Mouse (Mus musculus): ENCODE measurements around the gene Prr23a3.

The Prr23a3 gene

DNA sequence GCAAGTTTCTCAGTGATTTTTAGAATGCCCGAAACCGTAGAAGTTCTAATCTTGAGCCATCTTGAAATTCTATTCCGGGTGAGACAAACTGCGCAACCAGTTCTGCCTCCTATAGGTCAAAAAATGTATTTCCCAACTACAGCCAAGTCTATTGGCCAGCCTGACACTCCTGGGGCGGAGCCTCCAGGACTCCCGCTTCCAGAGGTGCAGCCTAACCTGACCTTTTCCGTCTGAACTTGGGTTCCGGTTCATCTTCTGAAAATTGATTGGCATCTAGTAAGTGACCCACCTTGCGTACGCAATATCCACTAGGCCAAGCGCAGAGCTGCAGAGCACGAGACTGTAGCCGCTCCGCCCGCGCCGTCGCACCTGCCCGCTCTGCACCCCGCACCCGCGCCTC is at the start of gene Prr23a3:
Gene Prr23a3 (plus strand): TSS at position 197 of the 400 bp plus-strand sequence.
- no peaks in the 10 kb centered on the region for H3K27me3 ChIP-seq (ENCODE audit: control insufficient read depth, insufficient read depth, low read length, poor library complexity, severe bottlenecking)
- no peak for DNase-seq (ENCODE audit: low read depth, low spot score)
- no peaks in the 10 kb centered on the region for H3K36me3 ChIP-seq (ENCODE audit: control insufficient read depth, insufficient read depth, low read length, poor library complexity, severe bottlenecking)

DNA sequence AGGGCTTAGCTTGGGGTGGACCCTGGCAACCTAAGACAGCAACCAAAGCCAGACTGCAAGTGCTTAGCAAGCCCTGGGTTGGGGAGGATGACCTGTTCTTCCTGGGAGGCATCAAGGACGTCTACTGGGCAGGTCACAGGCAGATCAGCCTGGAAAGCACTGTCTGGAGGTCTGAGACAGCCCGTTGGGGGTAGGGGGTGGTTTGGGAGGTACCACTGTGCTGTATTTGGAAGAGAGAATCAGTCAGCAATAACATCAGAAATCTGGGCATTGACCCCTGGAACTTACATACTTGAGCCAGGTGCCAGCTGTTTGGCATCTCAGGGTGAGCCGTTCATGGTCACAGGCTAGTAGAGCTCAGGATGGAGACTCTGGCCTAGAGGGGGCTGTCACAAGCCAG is 48.5 kb upstream of the Prr23a3 start:
- DNase-seq (ENCODE audit: low read depth, low spot score): no peak
- Histone ChIP-seq H3K27me3 (ENCODE audit: control insufficient read depth, insufficient read depth, low read length, poor library complexity, severe bottlenecking) (no peaks in the 10 kb centered on the region), H3K36me3 (ENCODE audit: control insufficient read depth, insufficient read depth, low read length, poor library complexity, severe bottlenecking) (no peaks in the 10 kb centered on the region)

DNA sequence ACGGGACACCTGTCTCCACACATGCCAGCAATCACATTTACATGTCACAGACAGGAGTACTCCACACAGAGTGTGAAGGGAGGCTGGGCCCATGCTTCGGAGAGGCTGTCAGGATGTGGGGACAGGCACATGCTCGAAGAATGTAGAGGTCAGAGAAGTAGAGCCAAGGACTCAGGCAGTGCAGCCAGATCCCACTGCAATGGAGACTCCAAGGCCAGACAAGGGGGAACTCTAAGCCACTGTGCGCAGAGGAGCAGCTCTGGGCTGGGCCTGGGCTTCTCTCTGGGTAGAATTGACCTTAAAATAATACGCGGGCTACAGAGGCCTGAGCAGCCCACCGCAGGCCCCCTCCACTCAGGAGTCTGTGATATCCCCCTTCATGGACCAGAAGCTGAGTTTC is 47.0 kb upstream of the Prr23a3 start:
- Histone ChIP-seq H3K36me3 (ENCODE audit: control insufficient read depth, insufficient read depth, low read length, poor library complexity, severe bottlenecking) (no peaks in the 10 kb centered on the region), H3K27me3 (ENCODE audit: control insufficient read depth, insufficient read depth, low read length, poor library complexity, severe bottlenecking) (no peaks in the 10 kb centered on the region)
- DNase-seq (ENCODE audit: low read depth, low spot score): no peak

DNA sequence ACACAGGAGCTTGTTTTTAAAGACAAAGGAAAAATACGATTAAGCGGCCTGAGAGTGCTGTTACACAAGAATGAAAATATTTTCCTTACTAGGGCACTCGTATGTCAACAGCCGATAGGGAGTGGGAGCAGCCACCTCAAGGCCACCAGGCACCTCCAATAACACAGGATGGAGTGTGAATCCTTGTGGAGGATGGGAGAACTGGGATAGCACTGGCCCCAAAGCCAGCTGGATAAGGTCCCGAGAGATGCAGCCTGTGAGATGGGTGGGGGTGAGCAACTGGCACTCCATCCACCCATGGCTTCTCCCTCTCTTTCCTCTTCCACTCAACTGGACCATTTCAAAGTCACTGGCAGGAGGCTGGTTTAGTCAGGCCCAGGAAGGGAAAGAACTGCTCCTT is 45.6 kb upstream of the Prr23a3 start:
- no peak for DNase-seq (ENCODE audit: low read depth, low spot score)
- Histone ChIP-seq H3K36me3 (ENCODE audit: control insufficient read depth, insufficient read depth, low read length, poor library complexity, severe bottlenecking) (no peaks in the 10 kb centered on the region), H3K27me3 (ENCODE audit: control insufficient read depth, insufficient read depth, low read length, poor library complexity, severe bottlenecking) (no peaks in the 10 kb centered on the region)

DNA sequence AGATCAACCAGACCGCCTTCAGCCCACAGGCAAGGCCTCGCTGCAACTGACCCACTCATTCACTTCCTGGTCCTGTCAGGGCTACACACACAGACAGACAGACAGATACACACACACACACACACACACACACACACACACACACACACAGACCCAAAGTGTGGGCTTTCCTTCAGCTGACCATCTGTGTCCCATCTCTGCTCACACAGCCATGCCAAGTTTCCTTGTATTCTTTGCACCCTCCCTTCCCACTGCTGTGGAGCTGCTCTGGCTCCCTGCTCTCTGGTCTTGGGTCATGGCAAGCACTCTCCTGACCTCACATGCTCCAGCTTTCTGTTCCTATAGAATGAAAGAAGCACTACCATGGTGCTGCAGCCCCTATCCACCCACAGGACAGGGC is 45.1 kb upstream of the Prr23a3 start:
- DNase-seq (ENCODE audit: low read depth, low spot score): no peak
- no peaks in the 10 kb centered on the region for H3K36me3 ChIP-seq (ENCODE audit: control insufficient read depth, insufficient read depth, low read length, poor library complexity, severe bottlenecking)

DNA sequence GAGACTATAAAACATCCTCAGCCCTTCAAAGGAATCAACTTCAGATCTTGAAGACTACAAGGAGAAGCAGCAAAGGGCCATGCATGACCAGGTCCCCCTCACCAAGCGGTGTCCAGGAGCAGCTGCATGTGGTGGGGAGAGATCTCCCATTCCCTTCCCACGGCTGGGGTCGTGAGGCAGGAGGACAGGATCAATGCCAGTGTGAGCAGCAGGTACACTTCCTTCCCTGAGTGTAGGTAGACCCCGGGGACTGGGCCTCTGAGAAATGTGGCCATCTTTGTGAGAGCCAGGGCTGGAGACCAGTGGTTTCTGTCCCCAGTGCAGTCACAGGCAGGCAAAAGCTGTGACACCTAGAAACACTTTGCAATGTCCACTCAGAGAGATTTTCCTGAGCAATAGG is 44.1 kb upstream of the Prr23a3 start:
- Histone ChIP-seq H3K27me3 (ENCODE audit: control insufficient read depth, insufficient read depth, low read length, poor library complexity, severe bottlenecking) (no peaks in the 10 kb centered on the region), H3K36me3 (ENCODE audit: control insufficient read depth, insufficient read depth, low read length, poor library complexity, severe bottlenecking) (no peaks in the 10 kb centered on the region)
- no peak for DNase-seq (ENCODE audit: low read depth, low spot score)

More for the DNA sequence above, 45.1 kb upstream of the Prr23a3 start:
- H3K27me3 ChIP-seq (ENCODE audit: control insufficient read depth, insufficient read depth, low read length, poor library complexity, severe bottlenecking): no peaks in the 10 kb centered on the region

DNA sequence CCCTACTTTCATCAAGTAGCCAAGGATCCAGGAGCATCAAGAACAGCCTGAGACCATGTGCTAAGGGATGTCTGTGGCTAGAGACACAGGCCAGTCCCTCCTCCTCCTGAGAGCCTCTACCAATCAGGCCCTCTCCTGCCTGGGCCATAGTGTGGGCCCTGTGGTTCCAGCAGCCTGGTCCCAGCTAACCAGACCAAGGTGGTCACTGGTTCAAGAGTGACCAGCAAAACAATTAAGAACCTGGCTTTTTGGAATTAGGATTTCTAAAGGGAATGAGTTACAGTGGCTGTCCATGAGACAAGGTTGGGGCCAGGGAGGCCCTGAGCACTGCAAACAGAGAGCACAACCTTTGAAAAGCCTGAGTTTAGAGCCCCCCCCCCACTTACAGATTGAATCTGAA is 43.5 kb upstream of the Prr23a3 start:
- H3K27me3 ChIP-seq (ENCODE audit: control insufficient read depth, insufficient read depth, low read length, poor library complexity, severe bottlenecking): no peaks in the 10 kb centered on the region
- DNase-seq (ENCODE audit: low read depth, low spot score): no peak
- no peaks in the 10 kb centered on the region for H3K36me3 ChIP-seq (ENCODE audit: control insufficient read depth, insufficient read depth, low read length, poor library complexity, severe bottlenecking)

DNA sequence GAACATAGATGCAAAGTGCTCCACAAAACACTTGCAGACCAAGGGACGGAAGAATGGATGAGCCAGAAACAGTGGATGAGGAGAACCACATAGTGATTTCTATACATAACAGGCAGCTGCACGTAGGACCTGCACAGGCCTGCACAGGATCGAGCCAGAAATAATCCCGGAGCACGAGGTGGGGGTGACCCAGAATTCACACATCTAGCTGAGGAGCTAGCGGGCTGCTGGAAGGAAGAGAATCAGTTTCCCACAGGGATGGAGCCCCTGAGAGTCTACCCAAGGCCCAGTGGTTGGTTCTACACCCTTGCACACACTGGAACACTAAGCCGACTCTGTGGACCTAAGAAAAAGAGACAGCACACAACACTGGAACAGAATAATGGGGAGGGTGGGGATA is 40.8 kb upstream of the Prr23a3 start:
- DNase-seq (ENCODE audit: low read depth, low spot score): no peak
- Histone ChIP-seq H3K36me3 (ENCODE audit: control insufficient read depth, insufficient read depth, low read length, poor library complexity, severe bottlenecking) (no peaks in the 10 kb centered on the region), H3K27me3 (ENCODE audit: control insufficient read depth, insufficient read depth, low read length, poor library complexity, severe bottlenecking) (no peaks in the 10 kb centered on the region)

DNA sequence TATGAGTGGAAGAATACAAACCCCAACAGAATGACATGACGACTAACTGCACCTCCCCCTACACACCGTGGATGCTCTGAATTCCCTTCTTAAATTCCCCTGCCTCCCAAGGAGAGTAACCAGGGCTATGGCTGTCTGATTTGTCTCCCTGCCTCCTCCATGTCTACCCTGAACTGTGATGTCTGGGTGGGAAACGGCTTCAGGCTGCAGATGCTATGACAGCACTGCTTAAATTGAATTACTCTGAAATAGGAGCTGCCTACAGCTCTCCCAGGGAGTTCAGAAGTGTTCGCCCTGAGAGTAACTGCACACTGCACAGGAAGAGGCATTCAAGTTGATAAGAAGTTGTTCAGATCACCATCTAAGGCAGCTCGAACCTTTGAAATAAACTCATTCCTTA is 35.1 kb upstream of the Prr23a3 start:
- no peaks in the 10 kb centered on the region for H3K36me3 ChIP-seq (ENCODE audit: control insufficient read depth, insufficient read depth, low read length, poor library complexity, severe bottlenecking)
- no peak for DNase-seq (ENCODE audit: low read depth, low spot score)
- H3K27me3 ChIP-seq (ENCODE audit: control insufficient read depth, insufficient read depth, low read length, poor library complexity, severe bottlenecking): no peaks in the 10 kb centered on the region

DNA sequence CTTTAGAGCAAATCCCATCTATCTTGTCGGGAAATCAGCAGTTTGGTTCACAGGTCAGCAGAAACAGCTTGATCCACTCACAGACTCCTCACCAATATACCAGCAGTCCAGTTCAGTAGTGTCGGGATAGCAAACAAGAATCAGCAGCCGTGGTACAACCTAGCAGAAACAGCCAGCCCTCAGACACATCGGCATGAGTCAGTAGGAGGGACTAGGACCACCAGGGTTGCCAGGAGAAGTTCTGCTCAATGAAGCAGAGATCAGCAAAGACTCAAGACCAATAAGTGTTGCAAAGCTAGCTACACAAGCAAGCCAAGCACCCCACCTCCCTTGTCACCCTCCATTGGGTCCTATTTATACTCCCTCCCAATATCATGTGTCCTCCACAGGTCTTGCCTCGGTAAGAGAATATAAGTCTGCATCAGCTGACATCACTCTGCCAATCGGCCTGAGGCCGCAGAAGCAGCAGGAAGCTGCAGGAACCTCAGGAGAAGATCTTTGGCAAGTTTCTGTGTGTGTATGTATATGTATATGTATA is 27.0 kb upstream of the Prr23a3 start:
- Histone ChIP-seq H3K36me3 (ENCODE audit: control insufficient read depth, insufficient read depth, low read length, poor library complexity, severe bottlenecking) (no peaks in the 10 kb centered on the region), H3K27me3 (ENCODE audit: control insufficient read depth, insufficient read depth, low read length, poor library complexity, severe bottlenecking) (no peaks in the 10 kb centered on the region)
- no peak for DNase-seq (ENCODE audit: low read depth, low spot score)

DNA sequence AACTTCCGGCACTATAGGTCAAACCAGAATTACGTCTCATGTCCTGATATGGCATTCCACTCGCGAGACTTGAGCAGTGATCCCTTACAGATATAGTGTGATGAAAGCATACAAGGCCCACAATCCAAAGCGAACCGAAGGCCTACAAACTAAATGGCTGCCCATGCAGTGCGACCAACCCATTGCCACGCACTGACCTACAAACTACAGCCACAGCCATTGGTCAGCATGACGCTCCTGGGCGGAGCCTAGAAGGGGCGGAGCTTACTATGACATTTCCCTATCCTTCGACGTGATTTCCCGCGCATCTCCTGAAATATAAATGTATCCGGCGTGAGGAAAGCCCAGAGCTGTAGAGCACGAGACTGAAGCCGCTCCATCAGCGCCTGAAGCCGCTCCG is 22.4 kb upstream of the Prr23a3 start, which contains the start of gene Prr23a1:
Gene Prr23a1 (plus strand): TSS at position 387 of the 400 bp plus-strand sequence.
- DNase-seq (ENCODE audit: low read depth, low spot score): no peak
- Histone ChIP-seq H3K27me3 (ENCODE audit: control insufficient read depth, insufficient read depth, low read length, poor library complexity, severe bottlenecking) (no peaks in the 10 kb centered on the region), H3K36me3 (ENCODE audit: control insufficient read depth, insufficient read depth, low read length, poor library complexity, severe bottlenecking) (no peaks in the 10 kb centered on the region)

DNA sequence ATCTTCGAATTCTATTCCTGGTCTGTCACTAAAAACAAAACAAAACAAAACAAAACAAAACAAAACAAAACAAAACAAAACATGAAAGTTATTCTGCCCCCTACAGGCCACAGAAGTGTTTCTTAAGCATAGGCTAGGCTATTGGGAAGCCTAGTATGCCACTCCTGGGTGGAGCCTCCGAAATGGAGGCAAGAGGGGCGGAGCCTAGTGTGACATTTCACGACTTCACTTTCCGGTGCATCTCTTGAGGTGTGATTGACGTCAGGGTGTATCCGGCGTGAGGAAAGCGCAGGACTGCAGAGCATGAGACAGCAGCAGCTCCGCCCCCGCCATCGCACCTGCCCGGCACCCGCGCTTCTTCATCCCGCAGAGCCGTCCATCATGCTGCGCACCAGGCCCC is 8.4 kb upstream of the Prr23a3 start, which contains the start of gene Prr23a2:
Gene Prr23a2 (plus strand): TSS at position 285 of the 400 bp plus-strand sequence.
- no peaks in the 10 kb centered on the region for H3K36me3 ChIP-seq (ENCODE audit: control insufficient read depth, insufficient read depth, low read length, poor library complexity, severe bottlenecking)
- no peak for DNase-seq (ENCODE audit: low read depth, low spot score)
- no peaks in the 10 kb centered on the region for H3K27me3 ChIP-seq (ENCODE audit: control insufficient read depth, insufficient read depth, low read length, poor library complexity, severe bottlenecking)

DNA sequence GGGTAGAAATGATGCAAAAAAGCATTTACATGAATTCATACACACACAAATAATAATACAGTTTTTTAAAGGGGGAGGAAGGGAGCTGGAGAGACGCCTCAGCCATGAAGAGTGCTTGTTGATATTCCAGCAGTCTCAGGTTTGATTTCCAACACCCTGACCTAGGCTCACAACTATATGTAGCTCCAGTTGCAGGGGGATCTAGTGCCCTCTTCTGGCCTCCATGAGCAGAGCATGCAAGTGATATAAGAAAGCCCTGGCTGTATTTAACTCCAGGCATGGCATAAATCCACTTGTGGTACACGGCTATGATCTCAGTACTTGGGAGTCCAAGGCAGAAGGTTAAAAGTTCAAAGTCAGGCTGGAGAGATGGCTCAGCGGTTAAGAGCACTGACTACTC is 1.1 kb upstream of the Prr23a3 start:
- DNase-seq (ENCODE audit: low read depth, low spot score): no peak
- H3K27me3 ChIP-seq (ENCODE audit: control insufficient read depth, insufficient read depth, low read length, poor library complexity, severe bottlenecking): no peaks in the 10 kb centered on the region

DNA sequence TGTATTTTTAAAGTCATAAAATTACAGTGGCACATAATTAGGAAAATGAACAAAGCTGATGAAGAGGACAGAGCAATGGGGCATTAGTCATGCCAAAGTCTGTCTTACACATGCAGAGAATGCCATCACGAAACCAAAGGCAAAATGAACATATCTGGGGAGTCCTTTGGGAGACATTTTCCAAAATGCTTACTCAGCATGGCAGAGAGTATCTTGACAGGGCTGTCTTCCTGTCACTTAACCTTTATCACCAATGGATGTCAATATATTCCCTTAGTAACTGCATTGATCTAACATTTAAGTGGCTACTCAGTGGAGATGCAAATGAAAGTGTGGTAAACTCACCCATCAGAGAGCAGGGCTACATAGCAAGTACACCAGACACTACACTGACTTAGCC is 36.9 kb downstream of the Prr23a3 start:
- no peaks in the 10 kb centered on the region; the same call in 1 of the 2 replicates for H3K27me3 ChIP-seq (ENCODE audit: control insufficient read depth, insufficient read depth, low read length, poor library complexity, severe bottlenecking)
- H3K36me3 ChIP-seq (ENCODE audit: control insufficient read depth, insufficient read depth, low read length, poor library complexity, severe bottlenecking): no peaks in the 10 kb centered on the region
- DNase-seq (ENCODE audit: low read depth, low spot score): no peak

More for the DNA sequence above, 1.1 kb upstream of the Prr23a3 start:
- no peaks in the 10 kb centered on the region for H3K36me3 ChIP-seq (ENCODE audit: control insufficient read depth, insufficient read depth, low read length, poor library complexity, severe bottlenecking)

DNA sequence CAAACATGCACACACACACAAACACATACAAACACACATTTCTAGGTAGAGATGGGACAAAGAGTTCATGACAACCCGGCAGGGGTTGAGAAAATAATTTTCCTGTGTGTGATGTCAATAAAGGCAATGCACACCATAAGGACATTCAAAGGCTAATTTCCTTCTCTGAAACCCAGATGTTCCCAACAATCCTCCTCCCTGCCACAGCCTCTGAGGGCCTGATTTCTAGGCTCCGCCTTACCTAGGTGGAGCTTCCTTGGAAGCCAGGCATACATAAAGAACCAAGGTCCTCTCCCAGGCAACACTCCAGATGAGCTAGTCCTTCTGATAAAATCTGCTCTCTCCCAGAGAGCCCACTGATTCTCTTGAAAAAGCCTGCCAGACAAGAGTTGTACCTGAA is 38.3 kb downstream of the Prr23a3 start, which contains the start of gene 7420426K07Rik:
Gene 7420426K07Rik (plus strand): TSS at position 301 of the 400 bp plus-strand sequence.
- H3K36me3 ChIP-seq (ENCODE audit: control insufficient read depth, insufficient read depth, low read length, poor library complexity, severe bottlenecking): no peaks in the 10 kb centered on the region
- no peak for DNase-seq (ENCODE audit: low read depth, low spot score)

More for the DNA sequence above, 38.3 kb downstream of the Prr23a3 start, which contains the start of gene 7420426K07Rik:
- no peaks in the 10 kb centered on the region; the same call in 1 of the 2 replicates for H3K27me3 ChIP-seq (ENCODE audit: control insufficient read depth, insufficient read depth, low read length, poor library complexity, severe bottlenecking)

Measured in splenic B cell, adult 2 months (primary cell).